In the genomic region with DNA sequence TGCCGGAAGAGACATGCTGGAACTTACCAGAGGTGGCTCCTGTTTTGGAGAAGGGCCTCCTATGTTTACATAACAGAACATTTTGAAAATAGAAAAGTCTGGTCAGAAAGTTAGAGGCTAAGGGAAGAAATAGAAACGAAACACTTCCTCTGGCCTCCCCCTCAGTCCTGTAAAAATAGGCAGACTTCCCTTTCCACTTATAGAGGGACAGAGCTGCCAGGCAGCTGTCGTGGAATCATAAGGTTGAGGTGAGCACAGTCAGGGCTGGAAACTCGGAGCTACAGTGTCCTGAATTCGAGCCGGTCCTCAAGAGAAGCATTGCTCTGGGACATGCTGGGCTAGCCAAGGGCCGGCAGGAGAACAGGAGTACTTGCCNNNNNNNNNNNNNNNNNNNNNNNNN, we compare ENCODE assay signal across 11 mouse cellular contexts.
"Had no signal": no experiment of that assay in that cellular context is flagged by ENCODE, and none has a peak within 500 bp of the region (broad histone marks: within the 10 kb centered on the region; RNA-seq: fewer than 3 reads in every experiment).

No protein-coding gene starts in this region.

- H3K9ac ChIP-seq: intestine, embryonic 15.5 days; limb, embryonic 15.5 days; liver, embryonic 12.5 days; lung, embryonic 15.5 days; midbrain, embryonic 12.5 days had no signal

- ATAC-seq: intestine, embryonic 15.5 days; liver, embryonic 12.5 days; midbrain, embryonic 16.5 days had no signal

- H3K4me3 ChIP-seq: intestine, embryonic 15.5 days; layer of hippocampus, adult 2 months; limb, embryonic 15.5 days; liver, embryonic 12.5 days; lung, embryonic 15.5 days; midbrain, embryonic 12.5 days had no signal

- DNase-seq: kidney, adult 18-20 months; kidney, postnatal 10 days; kidney, postnatal 4 days; thymus, postnatal 4 days had no signal

- H3K36me3 ChIP-seq: intestine, embryonic 15.5 days; limb, embryonic 15.5 days; liver, embryonic 12.5 days; lung, embryonic 15.5 days; midbrain, embryonic 12.5 days had no signal

- H3K27ac ChIP-seq: intestine, embryonic 15.5 days; layer of hippocampus, adult 2 months; limb, embryonic 15.5 days; liver, embryonic 12.5 days; lung, embryonic 15.5 days; midbrain, embryonic 12.5 days had no signal

- H3K9me3 ChIP-seq: intestine, embryonic 15.5 days; limb, embryonic 15.5 days; liver, embryonic 12.5 days; lung, embryonic 15.5 days; midbrain, embryonic 12.5 days had no signal

- H3K4me1 ChIP-seq: intestine, embryonic 15.5 days; limb, embryonic 15.5 days; liver, embryonic 12.5 days; lung, embryonic 15.5 days; midbrain, embryonic 12.5 days had no signal

- H3K27me3 ChIP-seq: intestine, embryonic 15.5 days; limb, embryonic 15.5 days; liver, embryonic 12.5 days; lung, embryonic 15.5 days; midbrain, embryonic 12.5 days had no signal

- H3K4me2 ChIP-seq: intestine, embryonic 15.5 days; limb, embryonic 15.5 days; liver, embryonic 12.5 days; lung, embryonic 15.5 days; midbrain, embryonic 12.5 days had no signal
